Mouse (Mus musculus): ENCODE data around the gene Umps. TPM values are rescaled to one million over a fixed set of nuclear protein-coding genes. Genes with fewer than 3 reads are reported as not detected.

The Umps gene
- 9.2 and 12.0 TPM in 2 replicates for polyA plus RNA-seq (2015; fragmentation: Nextera tagmentation; extraction: Ambion mirVana)

DNA sequence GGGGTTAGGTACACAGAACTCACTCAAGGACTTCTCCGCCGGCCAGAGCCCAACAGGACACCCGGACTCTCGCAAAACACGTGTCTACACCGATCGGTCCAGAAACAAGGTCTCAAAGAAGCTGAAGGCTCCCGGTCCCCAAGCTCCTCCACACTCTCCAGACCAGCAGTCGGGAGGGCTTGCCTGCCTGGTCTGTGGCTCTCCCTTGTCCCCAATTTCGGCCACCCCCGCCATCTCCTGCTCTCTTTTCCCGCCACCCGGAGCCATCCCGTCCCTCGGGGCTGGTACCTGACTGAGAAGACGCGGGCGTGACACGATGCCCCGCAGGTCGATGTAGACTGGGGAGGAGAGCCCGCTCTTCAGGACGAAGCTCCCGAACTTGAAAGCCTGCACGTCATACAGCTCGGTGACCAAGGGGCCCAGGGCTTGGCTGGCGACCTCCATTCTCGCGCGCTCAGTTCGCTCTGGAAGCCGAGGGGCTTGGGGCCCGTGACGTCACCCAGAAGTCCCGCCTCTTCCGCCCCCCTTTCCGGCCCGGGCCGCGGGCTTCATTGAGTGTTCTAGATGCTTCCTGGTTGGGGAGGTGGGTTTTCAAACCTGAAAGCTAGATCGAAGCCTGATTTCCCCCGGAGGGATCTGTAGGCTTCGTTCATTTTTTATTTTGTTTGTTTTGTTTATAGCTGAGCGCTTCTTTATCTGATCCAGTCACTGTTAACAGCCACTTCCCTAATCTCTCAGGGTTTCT is at the start of gene Umps:
Umps (minus strand) TSS at position 501 of the 745 bp plus-strand sequence.

Other genes with a start within 250 kb of the Umps start
- gene Muc13, start 173.0 kb downstream of the Umps start, polyA plus RNA-seq (2015; fragmentation: Nextera tagmentation; extraction: Ambion mirVana), result 0.06 and 0.09 TPM in 2 replicates
- 23.2 and 24.8 TPM in 2 replicates for gene Itgb5, start 137.4 kb downstream of the Umps start, polyA plus RNA-seq (2015; fragmentation: Nextera tagmentation; extraction: Ambion mirVana)